Mouse (Mus musculus) brain, embryonic 14.5 days (tissue): ENCODE results near the gene Trpm4. TPM values are rescaled to one million over a fixed set of nuclear protein-coding genes. Genes with fewer than 3 reads are reported as not detected.

ENCODE experiments used
- DNase-seq: peaks from one replicate; pipeline ENCODE4 v3.0.0-alpha.2; 2011; ENCODE audit warnings: low read depth
- CTCF ChIP-seq: fragments of 200-500 bp; IDR thresholded peaks from 2 replicates; pipeline ENCODE4 v1.5.1; 2012; ENCODE audit warnings: inconsistent platforms, mild to moderate bottlenecking, moderate library complexity, borderline replicate concordance; ENCODE audit not compliant: insufficient read depth, insufficient read length; ENCODE audit errors: extremely low read depth
- POLR2A ChIP-seq: fragments of 200-500 bp; IDR thresholded peaks from 2 replicates; pipeline ENCODE4 v1.6.1; 2012; ENCODE audit warnings: mild to moderate bottlenecking, inconsistent platforms, borderline replicate concordance; ENCODE audit not compliant: poor library complexity, insufficient read depth, insufficient read length, severe bottlenecking; ENCODE audit errors: extremely low read depth
- polyA plus RNA-seq: library from polyadenylated mRNA; depleted of rRNA; stranded (reverse); fragments of >200 nt; gene quantifications from 2 replicates; pipeline ENCODE4 v1.2.3, GENCODE M21; 2012

The Trpm4 gene
- polyA plus RNA-seq, 1 experiment, result 19.0 TPM

GRCm38 (mm10) chr7:45342081-45342480 is 8.5 kb upstream of the Trpm4 start:
- no peak for DNase-seq
- TF ChIP-seq CTCF, result no peak
- no peak for TF ChIP-seq POLR2A

- peak; percentile 49; the same call in 1 of the 2 replicates for TF ChIP-seq CTCF
- no peak for TF ChIP-seq POLR2A
- DNase-seq, result peak; percentile 78
Observed at GRCm38 (mm10) chr7:45341303-45341702, 7.7 kb upstream of the Trpm4 start.

GRCm38 (mm10) chr7:45340669-45341068 is 7.1 kb upstream of the Trpm4 start:
- TF ChIP-seq POLR2A (no peak), CTCF (no peak)
- peak; percentile 79 for DNase-seq

GRCm38 (mm10) chr7:45340066-45340442 is 6.5 kb upstream of the Trpm4 start:
- TF ChIP-seq CTCF, result no peak
- TF ChIP-seq POLR2A, result no peak
- no peak for DNase-seq

GRCm38 (mm10) chr7:45339410-45340065 is 6.0 kb upstream of the Trpm4 start:
- peak; percentile 93 for DNase-seq
- TF ChIP-seq CTCF (peak; percentile 44; the same call in 1 of the 2 replicates), POLR2A (peak; percentile 16; the same call in 1 of the 2 replicates)

- no peak for TF ChIP-seq CTCF
- no peak for TF ChIP-seq POLR2A
Observed at GRCm38 (mm10) chr7:45338161-45338911, 4.8 kb upstream of the Trpm4 start.

GRCm38 (mm10) chr7:45337469-45337868 is 3.9 kb upstream of the Trpm4 start:
- DNase-seq, result no peak
- TF ChIP-seq POLR2A (no peak), CTCF (no peak)

More at GRCm38 (mm10) chr7:45338161-45338911, 4.8 kb upstream of the Trpm4 start:
- peak; percentile 23 for DNase-seq

- DNase-seq, result no peak
- TF ChIP-seq CTCF (no peak), POLR2A (no peak)
Observed at GRCm38 (mm10) chr7:45336319-45336718, 2.7 kb upstream of the Trpm4 start.

- TF ChIP-seq CTCF (no peak), POLR2A (no peak)
- DNase-seq, result no peak
Observed at GRCm38 (mm10) chr7:45335056-45335455, 1.5 kb upstream of the Trpm4 start, which contains the start of gene Hrc. Gene Hrc, plus strand, starts transcription at chr7:45335290.

GRCm38 (mm10) chr7:45334605-45335004 is 1.0 kb upstream of the Trpm4 start:
- DNase-seq, result no peak
- TF ChIP-seq CTCF, result no peak
- TF ChIP-seq POLR2A, result no peak

GRCm38 (mm10) chr7:45332685-45333425 is 725 bp downstream of the Trpm4 start:
- TF ChIP-seq POLR2A, result no peak
- TF ChIP-seq CTCF, result no peak
- peak; percentile 48 for DNase-seq
